Mouse (Mus musculus) neutrophil, adult 5-6 weeks (primary cell): Measurements from ENCODE around the gene E030025P04Rik. TPM values are rescaled to one million over a fixed set of nuclear protein-coding genes. Genes with fewer than 3 reads are reported as not detected.

ENCODE experiments used
- ATAC-seq: fragments of 151-379, 151-347 bp; 2 replicates; pipeline ENCODE4 v1.8.0; 2017; ENCODE audit warnings: mild to moderate bottlenecking, moderate TSS enrichment; ENCODE audit not compliant: insufficient number of reproducible peaks, poor library complexity, low FRiP score, severe bottlenecking; ENCODE audit errors: extremely low read depth
- total RNA-seq: library from RNA; stranded (forward); fragments of 200-1000 nt; gene quantifications from 2 replicates; pipeline ENCODE4 v1.2.3, GENCODE M21; 2017

E030025P04Rik gene
- total RNA-seq, 1 experiment from 2014 or later = not detected

GRCm38 (mm10) chr11:109106751-109107150 lies 37.4 kb downstream of the E030025P04Rik start:
- no peak for ATAC-seq

GRCm38 (mm10) chr11:109106181-109106580 lies 38.0 kb downstream of the E030025P04Rik start:
- ATAC-seq = no peak

- no peak for ATAC-seq
These were observed 40.8 kb downstream of the E030025P04Rik start for GRCm38 (mm10) chr11:109103386-109103785.

GRCm38 (mm10) chr11:109102646-109103045 lies 41.5 kb downstream of the E030025P04Rik start:
- no peak for ATAC-seq

GRCm38 (mm10) chr11:109100266-109100665 lies 43.9 kb downstream of the E030025P04Rik start:
- no peak for ATAC-seq

GRCm38 (mm10) chr11:109091821-109092220 lies 52.3 kb downstream of the E030025P04Rik start:
- ATAC-seq = no peak

Other genes starting within 250 kb of the E030025P04Rik start
- gene Axin2, start 224.0 kb downstream of the E030025P04Rik start, total RNA-seq = 5.0 and 7.2 TPM in 2 replicates
- 0.35 and 0.49 TPM in 2 replicates for gene Rgs9, start 153.8 kb upstream of the E030025P04Rik start, total RNA-seq
- 79.8 and 95.4 TPM in 2 replicates for gene Gna13, start 218.5 kb upstream of the E030025P04Rik start, total RNA-seq